Mouse (Mus musculus) stomach, embryonic 14.5 days (tissue): ENCODE measurements around the gene Kdm4a. TPM values are rescaled to one million over a fixed set of nuclear protein-coding genes. Genes with fewer than 3 reads are reported as not detected.

Experiments
- ATAC-seq: fragments of 200-750 bp; cut with Nextera tagmentation; 2 replicates; pipeline ENCODE4 v1.8.0; 2017; ENCODE audit warnings: low read depth, moderate TSS enrichment; ENCODE audit not compliant: insufficient number of reproducible peaks, insufficient read depth, low FRiP score
- H3K27ac ChIP-seq: fragments of 300-500 bp; sonication (generic); 2 replicates; pipeline ENCODE4 v1.5.1; 2014; ENCODE audit warnings: mild to moderate bottlenecking, low read length, moderate library complexity, mixed read lengths
- H3K27me3 ChIP-seq: fragments of 300-500 bp; sonication (generic); 2 replicates; pipeline ENCODE4 v1.6.1; 2014; ENCODE audit warnings: low read length, control low read depth, mixed read lengths; ENCODE audit not compliant: control insufficient read depth, insufficient read depth
- H3K36me3 ChIP-seq: fragments of 300-500 bp; sonication (generic); 2 replicates; pipeline ENCODE4 v1.6.1; 2014; ENCODE audit warnings: mild to moderate bottlenecking, control low read depth, low read length, moderate library complexity, mixed read lengths; ENCODE audit not compliant: control insufficient read depth, insufficient read depth
- H3K4me1 ChIP-seq: fragments of 300-500 bp; sonication (generic); 2 replicates; pipeline ENCODE4 v1.6.1; 2014; ENCODE audit warnings: low read length, control low read depth, mixed read lengths; ENCODE audit not compliant: control insufficient read depth, insufficient read depth
- H3K4me2 ChIP-seq: fragments of 300-500 bp; sonication (generic); replicated peaks from 2 replicates; pipeline ENCODE4 v1.6.1; 2014; ENCODE audit warnings: low read depth, low read length, control low read depth
- H3K4me3 ChIP-seq: fragments of 300-500 bp; sonication (generic); 2 replicates; pipeline ENCODE4 v1.5.1; 2014; ENCODE audit warnings: low read depth, low read length, control low read depth
- H3K9ac ChIP-seq: fragments of 300-500 bp; sonication (generic); replicated peaks from 2 replicates; pipeline ENCODE4 v1.6.1; 2014; ENCODE audit warnings: low read depth, mild to moderate bottlenecking, control low read depth, low read length, moderate library complexity, mixed read lengths
- H3K9me3 ChIP-seq: fragments of 300-500 bp; sonication (generic); 2 replicates; pipeline ENCODE4 v1.6.1; 2016; ENCODE audit warnings: low read depth, low read length, control low read depth; ENCODE audit not compliant: control insufficient read depth
- WGBS: fragments of 180-500 bp; shearing (Covaris S2); extraction: QIAGEN DNeasy Blood & Tissue Kit; methylation state at CpG from one replicate; pipeline ENCODE4 v1.1.7; 2014; 5-methylcytosine and 5-hydroxymethylcytosine counted together
- polyA plus RNA-seq: library from polyadenylated mRNA; unstranded; fragments of >200 nt; fragmentation: Nextera tagmentation; extraction: Ambion mirVana; gene quantifications from 2 replicates; pipeline ENCODE4 v1.2.1, GENCODE M21; 2014

Gene Kdm4a
- polyA plus RNA-seq, 1 experiment from 2014 or later = 43.5 TPM

- H3K9me3 ChIP-seq = no peaks in the 10 kb centered on the region
- 0 out of 2 replicates have a peak, but pooled peaks cover 3% of the 10 kb centered on the region for H3K4me1 ChIP-seq
- H3K4me2 ChIP-seq = no peak overlapping the region
- no peak for ATAC-seq
- H3K27me3 ChIP-seq = no peaks in the 10 kb centered on the region
- WGBS = 91% methylated on average over 10 of the region's 10 CpGs
- no peak overlapping the region for H3K27ac ChIP-seq
- H3K9ac ChIP-seq = no peak overlapping the region
- no peak overlapping the region for H3K4me3 ChIP-seq
- no peaks in the 10 kb centered on the region for H3K36me3 ChIP-seq
These were observed 62.3 kb downstream of the Kdm4a start for GRCm38 (mm10) chr4:118117565-118117964.

- no peak overlapping the region for H3K27ac ChIP-seq
- H3K36me3 ChIP-seq = no peaks in the 10 kb centered on the region
- H3K4me1 ChIP-seq = no peaks in the 10 kb centered on the region
- H3K9ac ChIP-seq = no peak overlapping the region
- H3K9me3 ChIP-seq = peaks cover 4% of the 10 kb centered on the region; the same call in 1 of the 2 replicates
- H3K27me3 ChIP-seq = no peaks in the 10 kb centered on the region
- H3K4me2 ChIP-seq = no peak overlapping the region
- ATAC-seq = no peak
- H3K4me3 ChIP-seq = no peak overlapping the region
- 89% methylated on average over 11 of the region's 11 CpGs for WGBS
These were observed 63.7 kb downstream of the Kdm4a start for GRCm38 (mm10) chr4:118116098-118116497.

- 78% methylated on average over 7 of the region's 7 CpGs for WGBS
- Histone ChIP-seq H3K27ac (no peak overlapping the region), H3K36me3 (no peaks in the 10 kb centered on the region), H3K4me1 (no peaks in the 10 kb centered on the region), H3K4me3 (no peak overlapping the region), H3K4me2 (no peak overlapping the region), H3K27me3 (no peaks in the 10 kb centered on the region), H3K9me3 (peaks cover 5% of the 10 kb centered on the region; the same call in 1 of the 2 replicates), H3K9ac (no peak overlapping the region)
- no peak for ATAC-seq
These were observed 64.7 kb downstream of the Kdm4a start for GRCm38 (mm10) chr4:118115132-118115531.

- H3K27me3 ChIP-seq = no peaks in the 10 kb centered on the region
- H3K4me3 ChIP-seq = no peak overlapping the region
- ATAC-seq = no peak
- no peak overlapping the region for H3K4me2 ChIP-seq
- no peaks in the 10 kb centered on the region for H3K36me3 ChIP-seq
- no peak overlapping the region for H3K27ac ChIP-seq
- H3K9me3 ChIP-seq = peaks cover 5% of the 10 kb centered on the region; the same call in 1 of the 2 replicates
- WGBS = 65% methylated on average over 12 of the region's 12 CpGs
- peaks cover 14% of the 10 kb centered on the region for H3K4me1 ChIP-seq
- no peak overlapping the region for H3K9ac ChIP-seq
These were observed 67.2 kb downstream of the Kdm4a start for GRCm38 (mm10) chr4:118112601-118113000.

- Histone ChIP-seq H3K4me2 (no peak overlapping the region), H3K4me3 (no peak overlapping the region), H3K9me3 (peaks cover 5% of the 10 kb centered on the region; the same call in 1 of the 2 replicates), H3K36me3 (no peaks in the 10 kb centered on the region; the same call in 1 of the 2 replicates), H3K27ac (no peak overlapping the region), H3K9ac (no peak overlapping the region), H3K4me1 (peaks cover 14% of the 10 kb centered on the region), H3K27me3 (no peaks in the 10 kb centered on the region)
- no peak for ATAC-seq
- 42% methylated on average over 13 of the region's 13 CpGs for WGBS
These were observed 70.2 kb downstream of the Kdm4a start for GRCm38 (mm10) chr4:118109649-118110048.

- Histone ChIP-seq H3K4me1 (peaks cover 14% of the 10 kb centered on the region), H3K9me3 (peaks cover 5% of the 10 kb centered on the region; the same call in 1 of the 2 replicates), H3K36me3 (no peaks in the 10 kb centered on the region; the same call in 1 of the 2 replicates), H3K27ac (peak overlapping the region; percentile 48), H3K27me3 (no peaks in the 10 kb centered on the region), H3K4me3 (no peak overlapping the region), H3K9ac (no peak overlapping the region), H3K4me2 (peak overlapping the region; percentile 20; the same call in 1 of the 2 replicates)
- 22% methylated on average over 7 of the region's 7 CpGs for WGBS
- peak; percentile 76 for ATAC-seq
These were observed 71.1 kb downstream of the Kdm4a start for GRCm38 (mm10) chr4:118108779-118109178.

GRCm38 (mm10) chr4:118105256-118106053 is 74.4 kb downstream of the Kdm4a start:
- 86% methylated on average over 3 of the region's 3 CpGs for WGBS
- H3K27ac ChIP-seq = no peak overlapping the region

GRCm38 (mm10) chr4:118103280-118103830 is 76.5 kb downstream of the Kdm4a start:
- Histone ChIP-seq H3K9me3 (no peaks in the 10 kb centered on the region), H3K4me3 (no peak overlapping the region), H3K9ac (no peak overlapping the region), H3K27ac (no peak overlapping the region), H3K36me3 (no peaks in the 10 kb centered on the region; the same call in 1 of the 2 replicates), H3K4me2 (no peak overlapping the region), H3K27me3 (no peaks in the 10 kb centered on the region), H3K4me1 (no peaks in the 10 kb centered on the region; the same call in 1 of the 2 replicates)
- 74% methylated on average over 8 of the region's 8 CpGs for WGBS
- no peak for ATAC-seq

More at GRCm38 (mm10) chr4:118105256-118106053, 74.4 kb downstream of the Kdm4a start:
- H3K4me3 ChIP-seq = no peak overlapping the region
- H3K4me2 ChIP-seq = no peak overlapping the region
- no peaks in the 10 kb centered on the region for H3K27me3 ChIP-seq
- H3K9me3 ChIP-seq = no peaks in the 10 kb centered on the region
- peaks cover 14% of the 10 kb centered on the region for H3K4me1 ChIP-seq
- no peak overlapping the region for H3K9ac ChIP-seq
- no peak for ATAC-seq
- no peaks in the 10 kb centered on the region; the same call in 1 of the 2 replicates for H3K36me3 ChIP-seq
